Mouse (Mus musculus) gastrocnemius, postnatal 36 days (tissue): ENCODE results near the gene Dbil5. TPM values are rescaled to one million over a fixed set of nuclear protein-coding genes. Genes with fewer than 3 reads are reported as not detected.

Experiments used
- DNase-seq, 2 experiments: peaks; one replicate each; pipeline ENCODE4 v3.0.0; 2022
- intact Hi-C: fragments of 180-260 bp; cut with DNase I; formaldehyde crosslinking; loops from one replicate; pipeline ENCODE4 v1.15.1; 2025
- total RNA-seq, 2 experiments: library from RNA; stranded (reverse); gene quantifications; 2 replicates each; pipeline ENCODE4 v1.2.3; 2021

Dbil5 gene
- total RNA-seq, 2 experiments from 2014 or later = not detected

DNA sequence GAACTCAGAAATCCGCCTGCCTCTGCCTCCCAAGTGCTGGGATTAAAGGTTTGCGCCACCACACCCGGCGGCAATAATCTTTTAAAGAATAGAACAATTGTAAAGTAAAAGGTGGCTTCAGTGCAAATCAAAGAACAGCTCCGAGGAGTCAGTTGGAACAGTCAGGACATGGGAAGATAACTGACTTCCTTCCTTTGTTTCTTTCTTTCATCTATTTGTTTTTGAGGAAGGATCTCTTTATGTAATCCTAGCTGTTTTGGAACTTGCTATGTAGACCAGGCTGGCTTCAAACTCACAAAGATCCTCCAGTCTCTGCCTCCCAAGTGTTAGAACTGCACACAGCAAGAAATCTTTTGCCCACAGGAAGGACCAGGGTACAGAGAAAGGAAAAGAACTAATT is 7.2 kb downstream of the Dbil5 start:
- intact Hi-C loops = loop anchor here (10.0 kb wide), 1 partner anchor 440 kb away; no protein-coding TSS in a partner anchor

DNA sequence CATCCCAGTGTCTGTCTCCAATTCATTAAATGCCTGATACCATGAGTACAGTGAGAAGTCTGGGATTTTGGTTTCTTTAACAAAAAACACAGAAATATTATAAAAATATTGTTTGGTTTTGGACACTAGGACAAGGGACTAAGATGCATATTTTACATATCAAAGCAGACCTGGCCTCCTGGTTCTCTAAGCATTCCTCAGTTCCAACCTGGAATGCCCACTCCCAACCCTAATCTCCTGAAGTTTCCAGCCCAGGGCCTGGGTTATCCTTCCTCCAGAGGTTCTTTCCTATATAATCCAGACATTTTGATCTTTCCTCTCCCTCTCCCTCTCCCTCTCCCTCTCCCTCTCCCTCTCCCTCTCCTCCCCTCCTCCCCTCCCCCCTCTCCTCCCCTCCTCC is 7.6 kb downstream of the Dbil5 start:
- intact Hi-C loops = loop anchor here (10.0 kb wide), 1 partner anchor 440 kb away; no protein-coding TSS in a partner anchor
- no peak for DNase-seq

More for the DNA sequence above, 7.2 kb downstream of the Dbil5 start:
- DNase-seq = no peak

DNA sequence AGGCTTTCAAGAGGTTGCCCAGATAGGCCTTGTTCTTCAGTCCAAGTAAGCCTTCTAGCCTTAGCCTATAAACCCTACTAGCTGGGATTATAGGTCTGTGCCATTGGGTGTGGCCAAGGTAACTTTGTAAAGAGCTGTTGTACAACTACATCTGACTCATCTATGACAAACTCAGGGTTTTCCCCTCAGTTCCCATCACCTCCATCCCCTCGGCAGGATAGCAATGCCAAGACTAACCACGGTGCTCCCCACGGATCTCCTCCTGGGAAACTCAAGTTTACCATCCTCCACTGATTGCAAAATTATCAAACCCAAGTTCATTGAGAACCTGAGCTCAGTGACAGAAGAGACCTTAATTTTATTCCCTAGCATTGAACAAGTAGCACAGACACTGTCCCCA is 18.7 kb downstream of the Dbil5 start:
- no peak for DNase-seq
- intact Hi-C loops = no loop called here

GRCm38 (mm10) chr11:76239750-76240149 is 22.3 kb downstream of the Dbil5 start:
- intact Hi-C loops = no loop called here

GRCm38 (mm10) chr11:76242901-76243810 is 25.7 kb downstream of the Dbil5 start, which contains the start of the genes Mrm3 and Glod4:
Gene Mrm3 (plus strand): TSS chr11:76243715.
Gene Glod4 (minus strand): TSS chr11:76243725.
- intact Hi-C loops = no loop called here
- DNase-seq = peak; percentile 89 to 90

More at GRCm38 (mm10) chr11:76239750-76240149, 22.3 kb downstream of the Dbil5 start:
- no peak for DNase-seq

- intact Hi-C loops = no loop called here
- DNase-seq = no peak
These were observed 26.6 kb downstream of the Dbil5 start for GRCm38 (mm10) chr11:76243811-76244546.

- DNase-seq = no peak
- intact Hi-C loops = no loop called here
These were observed 29.0 kb downstream of the Dbil5 start for GRCm38 (mm10) chr11:76246439-76246838.

DNA sequence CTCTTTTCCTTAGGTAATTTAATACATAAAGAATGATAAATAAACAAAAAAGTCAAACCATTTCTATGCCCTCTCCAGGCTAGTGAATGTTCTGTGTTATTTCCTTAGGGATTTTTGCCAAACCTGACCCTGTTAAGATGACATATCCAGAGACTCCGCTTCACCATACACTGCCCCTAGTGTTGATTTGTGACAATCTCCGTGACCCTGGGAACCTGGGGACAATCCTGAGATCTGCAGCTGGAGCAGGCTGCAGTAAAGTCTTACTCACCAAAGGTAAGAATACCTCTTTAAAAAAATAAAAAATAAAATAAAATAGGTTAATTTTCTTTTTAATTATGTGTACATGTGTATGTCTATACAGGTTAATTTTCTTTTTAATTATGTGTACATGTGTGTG is 29.8 kb downstream of the Dbil5 start:
- no peak for DNase-seq
- intact Hi-C loops = no loop called here

DNA sequence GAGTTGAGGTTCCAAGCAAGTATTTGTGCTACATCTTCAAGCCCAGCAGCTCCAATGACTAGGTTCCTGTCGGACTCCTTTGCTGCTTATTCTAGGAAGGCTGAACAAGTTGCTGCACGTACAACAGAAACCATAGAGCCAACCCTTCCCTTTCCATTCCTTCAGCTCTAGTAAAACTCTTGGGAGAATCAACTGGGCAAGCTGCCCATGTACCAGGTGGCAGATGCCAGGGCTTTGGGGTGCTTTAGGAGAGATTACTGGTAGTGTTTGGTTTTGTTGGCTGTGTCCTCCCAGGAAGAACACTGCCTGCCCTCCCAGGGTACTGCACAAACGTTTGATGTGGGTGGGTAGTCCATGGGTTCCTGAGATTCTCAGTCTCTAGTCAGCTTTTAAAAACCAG is 34.6 kb downstream of the Dbil5 start:
- DNase-seq = no peak
- intact Hi-C loops = loop anchor here (5.0 kb wide), 1 partner anchor 205 kb away; no protein-coding TSS in a partner anchor

GRCm38 (mm10) chr11:76253145-76253917 is 35.9 kb downstream of the Dbil5 start:
- intact Hi-C loops = loop anchor here (1.0 to 5.0 kb wide), 2 partner anchors 147 to 204 kb away; no protein-coding TSS in a partner anchor
- DNase-seq = peak; percentile 83 to 86

- no peak for DNase-seq
These were observed 36.5 kb downstream of the Dbil5 start for GRCm38 (mm10) chr11:76253918-76254264.

DNA sequence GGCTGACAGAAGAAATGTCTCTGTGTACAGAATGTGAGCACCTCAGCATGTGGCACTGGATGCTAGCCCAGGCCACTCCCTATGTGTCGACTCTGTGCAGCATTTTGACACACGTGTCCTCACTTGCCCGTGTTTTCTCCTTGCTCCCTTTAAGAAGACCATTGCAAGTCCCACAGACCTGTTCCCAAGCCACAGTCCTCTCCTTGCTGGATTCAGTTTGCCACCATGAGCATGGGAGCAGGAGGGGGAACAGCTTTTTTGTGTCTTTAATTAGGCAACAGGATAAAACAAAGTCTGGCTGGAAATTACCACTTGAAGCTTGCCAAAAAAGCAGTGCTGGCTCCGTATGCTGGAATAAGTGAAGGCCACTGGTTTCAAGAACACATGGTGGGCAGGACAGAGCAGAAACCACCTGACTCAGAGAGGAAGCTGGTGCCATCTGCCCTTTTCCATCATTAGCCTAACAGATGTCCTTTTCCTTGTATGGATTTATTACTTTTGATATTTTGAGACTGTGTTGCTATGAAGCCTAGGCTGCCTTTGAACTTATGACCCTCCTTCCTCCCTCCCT is 38.1 kb downstream of the Dbil5 start:
- DNase-seq = no peak
- intact Hi-C loops = no loop called here

More at GRCm38 (mm10) chr11:76253918-76254264, 36.5 kb downstream of the Dbil5 start:
- intact Hi-C loops = loop anchor here (1.0 to 5.0 kb wide), 2 partner anchors 146 to 203 kb away; no protein-coding TSS in a partner anchor

GRCm38 (mm10) chr11:76256129-76256528 is 38.7 kb downstream of the Dbil5 start:
- no peak for DNase-seq
- intact Hi-C loops = no loop called here

GRCm38 (mm10) chr11:76257386-76257785 is 40.0 kb downstream of the Dbil5 start:
- intact Hi-C loops = no loop called here
- no peak for DNase-seq

DNA sequence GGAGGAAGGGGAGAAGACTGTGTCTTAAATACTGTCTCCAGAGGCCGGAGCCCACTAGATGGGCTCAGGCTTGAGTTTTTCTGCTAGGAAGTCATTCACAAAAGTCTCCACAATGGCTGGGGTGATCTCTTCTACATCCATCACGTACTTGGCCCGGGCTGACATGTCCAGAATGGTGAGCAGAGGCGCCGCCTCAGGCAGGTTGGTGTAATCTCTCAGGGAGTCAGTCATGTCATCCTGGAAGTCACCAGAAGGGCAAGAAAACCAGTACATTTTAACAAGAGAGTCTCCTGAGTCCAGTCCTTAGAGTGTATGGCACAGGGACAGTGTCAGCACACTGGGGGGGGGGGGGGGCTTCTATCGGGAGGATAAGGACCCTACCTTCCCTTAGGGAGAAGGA is 41.1 kb downstream of the Dbil5 start:
- intact Hi-C loops = no loop called here
- DNase-seq = no peak

- intact Hi-C loops = no loop called here
- no peak for DNase-seq
These were observed 43.0 kb downstream of the Dbil5 start for GRCm38 (mm10) chr11:76260208-76261050.

GRCm38 (mm10) chr11:76261224-76261623 is 43.8 kb downstream of the Dbil5 start:
- intact Hi-C loops = no loop called here
- DNase-seq = no peak

DNA sequence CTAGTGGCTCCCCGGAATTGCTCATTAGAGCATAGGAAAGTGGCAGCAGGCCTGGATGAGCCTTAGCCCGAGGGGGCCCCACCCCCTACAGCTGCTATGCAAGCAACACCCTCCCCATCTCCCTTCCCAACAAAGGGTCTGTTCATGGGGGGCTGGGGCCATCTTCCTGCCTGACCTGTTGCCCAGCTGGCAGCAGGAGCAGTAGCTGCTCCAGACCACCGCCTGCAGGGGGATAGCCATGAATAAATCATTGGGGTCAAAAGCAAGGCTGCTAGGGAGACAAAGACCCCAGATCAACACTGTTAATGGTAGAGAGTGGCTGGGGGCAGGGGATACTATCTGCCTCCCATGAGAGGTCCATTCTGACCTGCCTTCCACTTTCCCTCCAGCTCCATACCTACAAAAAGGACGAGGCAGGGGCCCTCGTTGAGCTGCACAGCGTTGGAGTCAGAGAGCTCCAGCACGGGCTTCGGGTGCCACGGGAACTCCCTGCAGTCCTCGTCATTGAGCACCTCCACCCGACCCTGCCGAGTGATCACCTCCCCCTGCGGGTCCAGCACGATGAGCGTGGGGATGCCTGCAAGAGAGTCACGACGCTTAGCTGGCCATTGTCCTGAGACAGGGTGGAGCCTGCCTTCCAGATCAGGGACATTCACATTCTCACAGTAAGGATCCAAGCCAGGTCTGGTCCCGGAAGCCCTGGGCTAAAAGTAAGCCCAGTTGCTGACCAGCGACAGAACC is 45.4 kb downstream of the Dbil5 start:
- no peak for DNase-seq
- intact Hi-C loops = no loop called here
